Mouse (Mus musculus): ENCODE data around the gene Kifc5b. TPM values are rescaled to one million over a fixed set of nuclear protein-coding genes. Genes with fewer than 3 reads are reported as not detected.

Kifc5b gene
- polyA plus RNA-seq, 1 experiment: 26.0 TPM

DNA sequence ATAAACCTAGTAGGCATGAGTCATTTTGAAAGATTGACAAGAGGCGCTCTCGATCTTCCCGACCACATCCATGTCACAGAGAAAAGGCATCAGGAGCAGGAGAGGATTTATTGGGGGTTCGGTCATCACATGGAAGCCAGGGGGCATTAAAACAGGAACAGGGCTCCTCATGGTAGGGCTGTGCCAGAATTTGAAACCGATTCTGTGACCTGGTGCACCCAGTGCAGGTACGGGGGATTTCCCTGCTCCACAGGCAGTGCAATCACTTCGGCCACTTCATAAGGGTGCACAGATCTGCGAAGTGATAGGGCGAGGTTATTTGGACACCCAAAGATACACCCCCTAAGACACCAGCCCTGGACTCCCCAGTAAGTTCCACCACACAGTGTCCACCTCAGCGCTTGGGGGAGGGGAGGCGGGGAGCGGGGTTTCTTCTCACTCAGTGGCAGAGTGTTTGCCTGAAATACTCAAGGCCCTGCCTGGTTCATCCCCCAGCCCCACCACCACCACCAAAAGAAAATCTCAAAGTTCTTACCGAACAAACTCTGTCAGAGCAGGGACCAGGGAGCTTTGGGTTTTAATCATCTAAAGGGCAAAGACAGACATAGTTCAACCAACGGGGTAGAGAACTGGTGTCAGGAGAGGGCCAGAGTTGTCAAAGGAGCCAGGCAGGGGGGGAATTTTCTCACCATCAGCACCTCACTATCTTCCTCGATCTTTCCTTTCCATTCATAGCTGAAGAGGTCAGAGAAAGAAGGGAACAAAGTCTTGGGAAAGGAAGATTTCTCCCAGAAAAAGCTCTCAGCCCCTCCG lies 21.2 kb downstream of the Kifc5b start:
- TF ChIP-seq CTCF (IDR thresholded peaks at IDR 0.05; ENCODE audit: borderline replicate concordance, control insufficient read depth, extremely low read depth, insufficient read depth, low read length, poor library complexity): no peak
- no peak for TF ChIP-seq POLR2A (IDR thresholded peaks at IDR 0.05; ENCODE audit: control insufficient read depth, extremely low read depth, insufficient read depth, low read length, poor library complexity)
- peak overlapping the region; percentile 59 for H3K4me3 ChIP-seq (ENCODE audit: control insufficient read depth, insufficient read depth, low read length)
- H3K36me3 ChIP-seq (ENCODE audit: control insufficient read depth, insufficient read depth, low read length): no peaks in the 10 kb centered on the region; the same call in 1 of the 2 replicates
- peaks cover 39% of the 10 kb centered on the region for H3K4me1 ChIP-seq (replicated peaks; ENCODE audit: control insufficient read depth, insufficient read depth, low read length)
- DNase-seq: no peak
- peak overlapping the region; percentile 78 for H3K27ac ChIP-seq (ENCODE audit: control insufficient read depth, insufficient read depth, low read length)
- WGBS: 63% methylated on average over 16 of the region's 16 CpGs
- no peaks in the 10 kb centered on the region for H3K27me3 ChIP-seq (ENCODE audit: control insufficient read depth, insufficient read depth, low read length)

DNA sequence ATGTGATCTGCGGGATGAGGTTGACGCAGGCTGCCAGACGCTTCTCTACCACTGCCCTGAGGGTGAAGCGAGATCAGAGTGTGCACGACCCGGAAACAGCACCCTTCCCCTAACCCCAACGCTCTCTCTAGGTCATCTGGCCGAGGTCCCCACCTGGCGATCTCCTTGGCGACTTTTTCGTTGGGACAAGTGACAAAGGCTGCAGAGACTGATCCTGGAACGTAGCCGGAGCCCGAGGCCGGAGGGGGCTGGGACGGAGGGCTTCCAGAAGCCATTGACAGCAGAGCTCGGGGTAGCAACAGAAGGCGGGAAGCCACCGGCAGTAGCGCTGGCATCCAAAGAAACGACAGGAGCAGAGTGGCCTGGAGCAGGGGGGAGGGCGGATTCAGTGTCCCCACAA lies 21.8 kb downstream of the Kifc5b start:
- TF ChIP-seq CTCF (IDR thresholded peaks at IDR 0.05; ENCODE audit: borderline replicate concordance, control insufficient read depth, extremely low read depth, insufficient read depth, low read length, poor library complexity) (no peak), POLR2A (IDR thresholded peaks at IDR 0.05; ENCODE audit: control insufficient read depth, extremely low read depth, insufficient read depth, low read length, poor library complexity) (no peak)
- peaks cover 33% of the 10 kb centered on the region for H3K4me1 ChIP-seq (replicated peaks; ENCODE audit: control insufficient read depth, insufficient read depth, low read length)
- H3K27ac ChIP-seq (ENCODE audit: control insufficient read depth, insufficient read depth, low read length): peak overlapping the region; percentile 78
- no peaks in the 10 kb centered on the region; the same call in 1 of the 2 replicates for H3K36me3 ChIP-seq (ENCODE audit: control insufficient read depth, insufficient read depth, low read length)
- peak; percentile 48 for DNase-seq
- peak overlapping the region; percentile 59 for H3K4me3 ChIP-seq (ENCODE audit: control insufficient read depth, insufficient read depth, low read length)
- no peaks in the 10 kb centered on the region for H3K27me3 ChIP-seq (ENCODE audit: control insufficient read depth, insufficient read depth, low read length)
- 0% methylated on average over 22 of the region's 22 CpGs for WGBS

DNA sequence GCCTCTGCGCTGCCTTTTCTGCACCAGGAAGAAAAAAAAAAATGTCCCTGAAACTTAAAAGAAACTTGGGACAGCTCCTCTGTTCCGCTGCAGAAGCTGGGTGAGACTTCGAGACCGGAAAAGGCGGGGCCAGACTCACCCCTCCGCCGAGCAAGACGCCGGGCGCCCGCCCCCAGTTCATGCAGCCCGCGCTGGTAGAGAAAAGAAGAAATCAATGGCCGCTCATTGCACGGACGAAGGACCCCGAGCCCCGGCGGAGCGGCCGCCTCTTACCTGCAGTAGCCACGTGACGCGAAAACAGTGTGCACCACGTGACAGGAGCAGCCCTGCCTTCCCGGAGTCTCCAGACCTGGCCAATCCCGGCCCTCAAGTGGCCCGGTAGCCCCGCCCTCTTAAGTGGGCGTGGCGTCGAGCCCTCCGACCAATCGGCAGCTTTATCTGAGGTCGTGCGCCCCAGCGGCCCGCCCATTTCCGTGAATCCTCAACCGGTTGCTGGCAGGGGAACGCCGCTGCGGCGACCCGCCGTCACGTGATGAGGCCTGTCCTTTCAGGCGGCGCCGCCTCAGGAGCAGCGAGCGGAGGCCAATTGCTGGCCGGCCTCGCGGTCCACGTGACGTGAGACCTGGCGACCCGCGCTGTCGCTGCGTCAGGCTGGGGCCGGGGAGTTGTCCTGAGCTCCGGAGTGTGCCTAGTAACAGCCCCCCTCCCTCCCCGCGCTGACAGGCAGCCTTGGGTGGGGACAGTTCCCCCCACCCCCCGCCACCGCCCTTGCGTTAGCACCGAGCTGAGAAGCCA lies 22.5 kb downstream of the Kifc5b start, which contains the start of gene Cuta:
TSS of gene Cuta (minus strand) at position 392 of the 795 bp plus-strand sequence.
- WGBS: under 1% methylated on average over 70 of the region's 70 CpGs
- Histone ChIP-seq H3K4me3 (ENCODE audit: control insufficient read depth, insufficient read depth, low read length) (peak within 1 kb of the TSS; percentile 59), H3K4me1 (replicated peaks; ENCODE audit: control insufficient read depth, insufficient read depth, low read length) (peaks cover 27% of the 10 kb centered on the region), H3K27ac (ENCODE audit: control insufficient read depth, insufficient read depth, low read length) (peak within 1 kb of the TSS; percentile 78), H3K36me3 (ENCODE audit: control insufficient read depth, insufficient read depth, low read length) (no peaks in the 10 kb centered on the region; the same call in 1 of the 2 replicates), H3K27me3 (ENCODE audit: control insufficient read depth, insufficient read depth, low read length) (no peaks in the 10 kb centered on the region)
- DNase-seq: peak; percentile 99
- 0 out of 2 replicates have a peak, but pooled peaks have one; percentile 39 for TF ChIP-seq CTCF (IDR thresholded peaks at IDR 0.05; ENCODE audit: borderline replicate concordance, control insufficient read depth, extremely low read depth, insufficient read depth, low read length, poor library complexity)
- peak; percentile 72 for TF ChIP-seq POLR2A (IDR thresholded peaks at IDR 0.05; ENCODE audit: control insufficient read depth, extremely low read depth, insufficient read depth, low read length, poor library complexity)

DNA sequence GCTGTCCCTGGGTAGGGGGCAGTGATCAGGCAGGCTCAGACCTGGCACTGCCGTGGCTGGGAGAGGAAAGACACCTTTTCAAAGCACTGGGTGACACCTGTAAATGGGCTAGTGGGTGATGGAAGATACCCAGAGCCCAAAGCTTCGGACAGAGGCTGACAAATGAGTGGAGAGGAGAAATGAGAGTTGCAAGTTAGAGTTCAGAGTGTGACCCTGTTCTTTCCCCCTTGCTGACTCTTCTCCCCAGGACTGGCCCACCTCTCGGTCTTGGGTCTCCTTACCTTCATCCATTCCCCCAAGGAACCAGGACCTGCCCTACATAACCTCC lies 23.0 kb downstream of the Kifc5b start:
- H3K4me1 ChIP-seq (replicated peaks; ENCODE audit: control insufficient read depth, insufficient read depth, low read length): peaks cover 24% of the 10 kb centered on the region
- no peaks in the 10 kb centered on the region for H3K27me3 ChIP-seq (ENCODE audit: control insufficient read depth, insufficient read depth, low read length)
- 18% methylated on average over 3 of the region's 3 CpGs for WGBS
- no peak for TF ChIP-seq POLR2A (IDR thresholded peaks at IDR 0.05; ENCODE audit: control insufficient read depth, extremely low read depth, insufficient read depth, low read length, poor library complexity)
- TF ChIP-seq CTCF (IDR thresholded peaks at IDR 0.05; ENCODE audit: borderline replicate concordance, control insufficient read depth, extremely low read depth, insufficient read depth, low read length, poor library complexity): no peak
- no peaks in the 10 kb centered on the region; the same call in 1 of the 2 replicates for H3K36me3 ChIP-seq (ENCODE audit: control insufficient read depth, insufficient read depth, low read length)
- H3K4me3 ChIP-seq (ENCODE audit: control insufficient read depth, insufficient read depth, low read length): peak overlapping the region; percentile 46
- DNase-seq: no peak
- H3K27ac ChIP-seq (ENCODE audit: control insufficient read depth, insufficient read depth, low read length): peak overlapping the region; percentile 17; the same call in 1 of the 2 replicates

DNA sequence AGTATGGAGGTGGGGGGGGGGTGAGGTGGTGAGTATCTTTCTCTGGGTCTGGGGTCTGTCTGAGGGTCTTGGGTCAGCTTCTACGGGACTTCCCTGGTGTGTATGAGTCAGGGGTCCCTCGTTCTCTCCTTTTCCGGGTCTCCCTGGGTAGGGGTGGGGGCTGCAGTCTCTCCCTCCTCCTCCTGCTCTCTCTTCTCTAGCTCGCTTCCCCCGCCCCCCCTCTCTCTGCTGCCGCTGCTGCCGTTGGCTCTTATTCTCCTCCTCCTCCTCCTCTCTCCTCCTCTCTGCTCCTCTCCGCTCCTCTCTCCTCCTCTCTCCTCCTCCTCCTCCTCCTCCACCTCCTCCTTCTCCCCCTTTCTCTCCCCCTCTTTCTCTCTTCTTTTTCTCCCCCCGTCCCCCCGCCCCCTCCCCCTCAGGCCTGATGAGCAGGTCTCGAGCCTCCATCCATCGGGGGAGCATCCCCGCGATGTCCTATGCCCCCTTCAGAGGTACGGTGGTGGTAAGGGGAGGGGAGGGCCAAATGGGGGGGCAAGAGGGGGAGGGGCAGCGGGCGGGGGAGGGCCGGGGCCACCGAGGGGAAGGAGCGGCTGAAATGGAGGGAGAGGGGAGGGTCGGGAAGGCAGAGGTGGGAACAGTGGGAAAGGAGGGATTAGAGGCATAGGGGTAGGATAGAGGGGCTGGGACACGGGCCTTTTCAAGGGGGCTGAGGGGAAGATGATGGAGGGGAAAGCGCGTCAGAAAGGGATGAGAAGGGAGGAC lies 24.3 kb downstream of the Kifc5b start, which contains the start of gene Syngap1:
TSS of gene Syngap1 (plus strand) at position 223 of the 759 bp plus-strand sequence.
- H3K27ac ChIP-seq (ENCODE audit: control insufficient read depth, insufficient read depth, low read length): peak within 1 kb of the TSS; percentile 17; the same call in 1 of the 2 replicates
- peaks cover 25% of the 10 kb centered on the region for H3K4me1 ChIP-seq (replicated peaks; ENCODE audit: control insufficient read depth, insufficient read depth, low read length)
- H3K27me3 ChIP-seq (ENCODE audit: control insufficient read depth, insufficient read depth, low read length): no peaks in the 10 kb centered on the region
- peak within 1 kb of the TSS; percentile 46 for H3K4me3 ChIP-seq (ENCODE audit: control insufficient read depth, insufficient read depth, low read length)
- no peaks in the 10 kb centered on the region for H3K36me3 ChIP-seq (ENCODE audit: control insufficient read depth, insufficient read depth, low read length)
- TF ChIP-seq CTCF (IDR thresholded peaks at IDR 0.05; ENCODE audit: borderline replicate concordance, control insufficient read depth, extremely low read depth, insufficient read depth, low read length, poor library complexity) (no peak), POLR2A (IDR thresholded peaks at IDR 0.05; ENCODE audit: control insufficient read depth, extremely low read depth, insufficient read depth, low read length, poor library complexity) (no peak)
- DNase-seq: no peak
- 17% methylated on average over 23 of the region's 24 CpGs for WGBS
